Mouse (Mus musculus) testis, adult 2 months (tissue): ENCODE results near the gene Creb5.

Source experiments
- CTCF ChIP-seq: fragments of 200-500 bp; IDR thresholded peaks from 2 replicates; pipeline ENCODE4 v1.5.1; 2012; ENCODE audit warnings: low read depth, mild to moderate bottlenecking, inconsistent platforms, low read length, moderate library complexity; ENCODE audit not compliant: control insufficient read depth, insufficient read depth, insufficient replicate concordance
- POLR2A ChIP-seq: fragments of 200-500 bp; IDR thresholded peaks from 2 replicates; pipeline ENCODE4 v1.6.1; 2012; ENCODE audit warnings: low read depth, mild to moderate bottlenecking, inconsistent platforms, low read length, moderate library complexity; ENCODE audit not compliant: control insufficient read depth

GRCm38 (mm10) chr6:53624455-53625276 lies 337.6 kb downstream of the Creb5 start:
- no peak for TF ChIP-seq POLR2A
- TF ChIP-seq CTCF, result no peak
